Mouse (Mus musculus) testis, adult 2 months (tissue): Measurements from ENCODE around the gene H3f3b. TPM values are rescaled to one million over a fixed set of nuclear protein-coding genes. Genes with fewer than 3 reads are reported as not detected.

Experiments used
- H3K27ac ChIP-seq: fragments of 200-500 bp; 2 replicates; pipeline ENCODE4 v1.5.1; 2012; ENCODE audit warnings: low read depth, low read length; ENCODE audit not compliant: control insufficient read depth, insufficient read depth
- H3K27me3 ChIP-seq: fragments of 200-500 bp; 2 replicates; pipeline ENCODE4 v1.6.1; 2012; ENCODE audit warnings: mild to moderate bottlenecking, low read length, moderate library complexity; ENCODE audit not compliant: control insufficient read depth, insufficient read depth
- H3K36me3 ChIP-seq: fragments of 200-500 bp; 2 replicates; pipeline ENCODE4 v1.6.1; 2012; ENCODE audit warnings: mild to moderate bottlenecking, low read length; ENCODE audit not compliant: control insufficient read depth, insufficient read depth
- H3K4me1 ChIP-seq: fragments of 200-500 bp; 2 replicates; pipeline ENCODE4 v1.6.1; 2012; ENCODE audit warnings: low read length; ENCODE audit not compliant: control insufficient read depth, insufficient read depth
- H3K4me3 ChIP-seq: fragments of 200-500 bp; 2 replicates; pipeline ENCODE4 v1.5.1; 2012; ENCODE audit warnings: low read depth, mild to moderate bottlenecking, low read length, moderate library complexity, mixed read lengths; ENCODE audit not compliant: control insufficient read depth
- CTCF ChIP-seq: fragments of 200-500 bp; IDR thresholded peaks from 2 replicates; pipeline ENCODE4 v1.5.1; 2012; ENCODE audit warnings: low read depth, mild to moderate bottlenecking, inconsistent platforms, low read length, moderate library complexity; ENCODE audit not compliant: control insufficient read depth, insufficient read depth, insufficient replicate concordance
- POLR2A ChIP-seq: fragments of 200-500 bp; IDR thresholded peaks from 2 replicates; pipeline ENCODE4 v1.6.1; 2012; ENCODE audit warnings: low read depth, mild to moderate bottlenecking, inconsistent platforms, low read length, moderate library complexity; ENCODE audit not compliant: control insufficient read depth
- polyA plus RNA-seq: library from polyadenylated mRNA; depleted of rRNA; stranded (reverse); fragments of >200 nt; gene quantifications from 2 replicates; pipeline ENCODE4 v1.2.3, GENCODE M21; 2012

Gene H3f3b
- polyA plus RNA-seq, 1 experiment = 276 TPM

GRCm38 (mm10) chr11:116036671-116037070 is 8.9 kb upstream of the H3f3b start:
- H3K4me1 ChIP-seq = peaks cover 4% of the 10 kb centered on the region
- no peak overlapping the region for H3K4me3 ChIP-seq
- no peaks in the 10 kb centered on the region for H3K27me3 ChIP-seq
- TF ChIP-seq CTCF (no peak), POLR2A (no peak)
- no peaks in the 10 kb centered on the region for H3K36me3 ChIP-seq
- no peak overlapping the region for H3K27ac ChIP-seq

- no peak for TF ChIP-seq POLR2A
- TF ChIP-seq CTCF = no peak
- Histone ChIP-seq H3K27ac (no peak overlapping the region), H3K4me1 (peaks cover 7% of the 10 kb centered on the region), H3K36me3 (no peaks in the 10 kb centered on the region), H3K4me3 (no peak overlapping the region), H3K27me3 (no peaks in the 10 kb centered on the region)
Observed at GRCm38 (mm10) chr11:116034584-116034983, 6.8 kb upstream of the H3f3b start.

GRCm38 (mm10) chr11:116030898-116031845 is 3.4 kb upstream of the H3f3b start:
- TF ChIP-seq POLR2A = no peak
- TF ChIP-seq CTCF = no peak
- peaks cover 7% of the 10 kb centered on the region for H3K4me1 ChIP-seq
- no peaks in the 10 kb centered on the region for H3K36me3 ChIP-seq
- H3K27me3 ChIP-seq = no peaks in the 10 kb centered on the region
- H3K4me3 ChIP-seq = peak overlapping the region; percentile 90
- peak overlapping the region; percentile 99 for H3K27ac ChIP-seq

GRCm38 (mm10) chr11:116030088-116030897 is 2.5 kb upstream of the H3f3b start, which contains the start of gene Unk:
TSS of gene Unk (plus strand) at chr11:116030322.
- Histone ChIP-seq H3K4me3 (peak within 1 kb of the TSS; percentile 90), H3K27me3 (no peaks in the 10 kb centered on the region), H3K27ac (peak within 1 kb of the TSS; percentile 99), H3K36me3 (no peaks in the 10 kb centered on the region), H3K4me1 (peaks cover 7% of the 10 kb centered on the region)
- no peak for TF ChIP-seq CTCF
- TF ChIP-seq POLR2A = peak; percentile 97

- Histone ChIP-seq H3K27ac (peak overlapping the region; percentile 99), H3K27me3 (no peaks in the 10 kb centered on the region)
- no peak for TF ChIP-seq CTCF
Observed at GRCm38 (mm10) chr11:116029086-116029865, 1.5 kb upstream of the H3f3b start.

GRCm38 (mm10) chr11:116028177-116028865 is 559 bp upstream of the H3f3b start:
- H3K27ac ChIP-seq = no peak overlapping the region
- H3K4me3 ChIP-seq = peak overlapping the region; percentile 2; the same call in 1 of the 2 replicates
- H3K4me1 ChIP-seq = peaks cover 7% of the 10 kb centered on the region
- H3K27me3 ChIP-seq = no peaks in the 10 kb centered on the region
- TF ChIP-seq CTCF = no peak
- TF ChIP-seq POLR2A = no peak
- H3K36me3 ChIP-seq = peaks cover 3% of the 10 kb centered on the region; the same call in 1 of the 2 replicates

More at GRCm38 (mm10) chr11:116029086-116029865, 1.5 kb upstream of the H3f3b start:
- H3K36me3 ChIP-seq = no peaks in the 10 kb centered on the region
- H3K4me1 ChIP-seq = peaks cover 7% of the 10 kb centered on the region
- H3K4me3 ChIP-seq = peak overlapping the region; percentile 90
